Mouse (Mus musculus) MEL (cell line): ENCODE results near the gene Polr3b. TPM values are rescaled to one million over a fixed set of nuclear protein-coding genes. Genes with fewer than 3 reads are reported as not detected.

Experiments
- DNase-seq: peaks from one replicate; pipeline ENCODE4 v3.0.0; 2011; ENCODE audit warnings: low read depth, low spot score
- H3K27ac ChIP-seq: 2 replicates; pipeline ENCODE4 v1.5.1; 2012; ENCODE audit warnings: low read depth, mild to moderate bottlenecking, control low read depth, low read length, moderate library complexity; ENCODE audit not compliant: control insufficient read depth
- H3K27me3 ChIP-seq, 2 experiments: fragments of 150-350 bp in 1 of 2; sonication (generic) in 1 of 2; 2 replicates each; pipeline ENCODE4 v1.6.1; 2012; ENCODE audit warnings: low read length in 2 of 2, mild to moderate bottlenecking in 2 of 2, improper control_type of control experiment in 1 of 2, moderate library complexity in 1 of 2; ENCODE audit not compliant: insufficient read depth in 2 of 2, control insufficient read depth in 1 of 2
- H3K36me3 ChIP-seq, 2 experiments: 2 replicates each; pipeline ENCODE4 v1.6.1; 2012 to 2014; ENCODE audit warnings: low read length in 2 of 2, improper control_type of control experiment in 1 of 2, inconsistent platforms in 1 of 2, mild to moderate bottlenecking in 1 of 2; ENCODE audit not compliant: insufficient read depth in 2 of 2, control insufficient read depth in 1 of 2
- H3K4me1 ChIP-seq, 2 experiments: fragments of 150-350 bp in 1 of 2; sonication (generic) in 1 of 2; 2 replicates each; pipeline ENCODE4 v1.6.1; 2012; ENCODE audit warnings: low read length in 2 of 2, improper control_type of control experiment in 1 of 2, mild to moderate bottlenecking in 1 of 2; ENCODE audit not compliant: insufficient read depth in 2 of 2, control insufficient read depth in 1 of 2
- H3K4me3 ChIP-seq, 2 experiments: fragments of 150-350 bp in 1 of 2; sonication (generic) in 1 of 2; 2 replicates each; pipeline ENCODE4 v1.5.1; 2012; ENCODE audit warnings: low read depth in 2 of 2, low read length in 2 of 2, mild to moderate bottlenecking in 2 of 2, moderate library complexity in 2 of 2, control low read depth in 1 of 2, improper control_type of control experiment in 1 of 2; ENCODE audit not compliant: control insufficient read depth in 1 of 2, insufficient read depth in 1 of 2
- H3K79me2 ChIP-seq: 2 replicates; pipeline ENCODE4 v1.6.1; 2012; ENCODE audit warnings: mild to moderate bottlenecking, low read length, moderate library complexity; ENCODE audit not compliant: control insufficient read depth, poor library complexity, insufficient read depth
- H3K9ac ChIP-seq: 2 replicates; pipeline ENCODE4 v1.6.1; 2012; ENCODE audit warnings: low read depth, mild to moderate bottlenecking, control low read depth, low read length, moderate library complexity; ENCODE audit not compliant: control insufficient read depth, poor library complexity, severe bottlenecking
- H3K9me3 ChIP-seq: fragments of 150-350 bp; sonication (generic); replicated peaks from 2 replicates; pipeline ENCODE4 v1.6.1; 2012; ENCODE audit warnings: mild to moderate bottlenecking, low read length, improper control_type of control experiment, moderate library complexity; ENCODE audit not compliant: insufficient read depth
- RAD21 ChIP-seq: IDR thresholded peaks from 2 replicates; pipeline ENCODE4 v1.6.1; 2011; ENCODE audit warnings: mild to moderate bottlenecking, low read depth, low read length, improper control_type of control experiment
- polyA plus RNA-seq, 2 experiments: library from polyadenylated mRNA; stranded (reverse) in 1 of 2; unstranded in 1 of 2; fragments of >175 nt in 1 of 2; fragments of >200 nt in 1 of 2; gene quantifications; 2 replicates each; pipeline versions ENCODE4 v1.2.1 to v1.2.4; 2012; ENCODE audit warnings: low replicate concordance in 2 of 2, low read depth in 1 of 2; ENCODE audit not compliant: insufficient read length in 2 of 2, insufficient read depth in 1 of 2, missing spikeins in 1 of 2
- total RNA-seq: library from RNA; depleted of rRNA; stranded (reverse); fragments of 300-350 nt; gene quantifications from 2 replicates; pipeline ENCODE4 v1.2.3, GENCODE M21; 2012; rRNA removed

Polr3b gene
- total and polyA plus RNA-seq, 3 experiments = 19.8 to 24.2 TPM; not detected in 1

GRCm38 (mm10) chr10:84774573-84774972 is 152.5 kb downstream of the Polr3b start:
- no peaks in the 10 kb centered on the region for H3K4me1 ChIP-seq
- H3K27ac ChIP-seq = no peak overlapping the region
- no peak for TF ChIP-seq RAD21
- TF ChIP-seq, all 39 proteins: peak for 0
- no peaks in the 10 kb centered on the region for H3K36me3 ChIP-seq
- H3K4me3 ChIP-seq = no peak overlapping the region
- H3K9ac ChIP-seq = no peak overlapping the region
- H3K9me3 ChIP-seq = no peaks in the 10 kb centered on the region
- peaks cover 0 to 1% of the 10 kb centered on the region in 2 experiments; a peak in 1 of 4 replicates for H3K27me3 ChIP-seq
- no peaks in the 10 kb centered on the region for H3K79me2 ChIP-seq
- DNase-seq = peak; percentile 8

Other genes with a start within 250 kb of the Polr3b start
- gene Nuak1, start 181.7 kb upstream of the Polr3b start, total RNA-seq = 0.92 and 1.1 TPM in 2 replicates
- gene Nuak1, start 181.7 kb upstream of the Polr3b start, polyA plus RNA-seq = 1 to 10 TPM in 1 of 2 experiments, not detected in 1; 2.2 TPM
- gene Ckap4, start 88.2 kb upstream of the Polr3b start, total RNA-seq = 1.0 TPM in 2 replicates
- gene Ckap4, start 88.2 kb upstream of the Polr3b start, polyA plus RNA-seq = 1 to 10 TPM in 1 of 2 experiments, not detected in 1; 5.2 TPM
- 0.81 and 1.7 TPM in 2 replicates for gene Tcp11l2, start 45.7 kb upstream of the Polr3b start, total RNA-seq
- 1 to 10 TPM in 1 of 2 experiments, not detected in 1; 4.3 TPM for gene Tcp11l2, start 45.7 kb upstream of the Polr3b start, polyA plus RNA-seq
- gene Rfx4, start 133.8 kb downstream of the Polr3b start, total RNA-seq = not detected in 2 replicates
- gene Rfx4, start 133.8 kb downstream of the Polr3b start, polyA plus RNA-seq = not detected